11 mouse cellular contexts compared by ENCODE assay signal in the genomic region with DNA sequence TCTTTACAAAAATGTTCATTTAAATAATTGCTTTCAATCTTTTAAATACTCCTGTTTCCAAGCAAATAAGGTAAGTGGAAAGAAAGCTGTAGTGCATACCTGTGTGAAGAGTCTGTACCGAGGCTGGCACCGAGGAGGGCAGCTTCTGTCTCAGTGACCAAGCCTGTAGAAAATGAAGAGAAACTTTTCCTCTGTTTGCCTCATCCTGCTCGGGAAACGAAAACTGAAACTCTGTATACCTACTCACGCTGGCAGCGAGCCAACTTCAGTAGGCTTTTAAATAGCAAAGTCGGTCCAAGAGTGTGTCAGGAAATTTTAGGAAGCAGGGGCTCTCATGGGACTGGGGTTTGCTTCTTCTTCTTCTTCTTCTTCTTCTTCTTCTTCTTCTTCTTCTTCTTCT. TPM values are rescaled to one million over a fixed set of nuclear protein-coding genes. Genes with fewer than 3 reads are reported as not detected.
A peak's percentile ranks its signal among the peaks of the same experiment; 100 is the strongest.
DNase-seq lines count a peak whose midpoint lies in the region; ATAC-seq and TF ChIP-seq lines count a peak whose summit lies in the region.
"Had no signal": no experiment of that assay in that cellular context is flagged by ENCODE, and none has a peak within 500 bp of the region (broad histone marks: within the 10 kb centered on the region; RNA-seq: fewer than 3 reads in every experiment).

A gene (minus strand): TSS at position 224 of the 400 bp plus-strand sequence.

- TF ChIP-seq CTCF in MEL (IDR thresholded peaks at IDR 0.05 in 2 of 3, conservative IDR thresholded peaks at IDR 0.05 in 1 of 3; ENCODE audit: control insufficient read depth in 1 of 3, insufficient read depth in 1 of 3, low read depth in 2 of 3, low read length in 3 of 3, poor library complexity in 1 of 3, severe bottlenecking in 1 of 3), result no peak
- TF ChIP-seq CTCF in thymus, adult 2 months (IDR thresholded peaks at IDR 0.05; ENCODE audit: borderline replicate concordance, control insufficient read depth, extremely low read depth, insufficient read depth, low read length, poor library complexity), result no peak

- no peak for TF ChIP-seq RAD21 in MEL (IDR thresholded peaks at IDR 0.05; ENCODE audit: low read depth, low read length)

- DNase-seq in heart, embryonic 10.5 days (ENCODE audit: low spot score), result no peak
- DNase-seq in MEL (ENCODE audit: low read depth, low spot score), result peak; percentile 5
- DNase-seq in thymus, adult 2 months, result no peak

- no peaks in the 10 kb centered on the region; the same call in 1 of the 2 replicates for H3K4me1 ChIP-seq in heart, embryonic 15.5 days (replicated peaks)
- no peaks in the 10 kb centered on the region for H3K4me1 ChIP-seq in heart, embryonic 10.5 days
- H3K4me1 ChIP-seq in MEL (ENCODE audit: control insufficient read depth in 1 of 2, insufficient read depth in 2 of 2, low read length in 2 of 2), result no peaks in the 10 kb centered on the region
- no peaks in the 10 kb centered on the region; the same call in 1 of the 2 replicates for H3K4me1 ChIP-seq in heart, embryonic 16.5 days (ENCODE audit: control insufficient read depth, insufficient read depth, low read length)
- no peaks in the 10 kb centered on the region for H3K4me1 ChIP-seq in lung, embryonic 15.5 days
- no peaks in the 10 kb centered on the region for H3K4me1 ChIP-seq in thymus, adult 2 months (replicated peaks; ENCODE audit: control insufficient read depth, insufficient read depth, low read length)
- H3K4me1 ChIP-seq in forebrain, embryonic 13.5 days, result no peaks in the 10 kb centered on the region
- no peaks in the 10 kb centered on the region for H3K4me1 ChIP-seq in midbrain, embryonic 15.5 days
- H3K4me1 ChIP-seq: embryonic facial prominence, embryonic 15.5 days; stomach, embryonic 15.5 days had no signal

- no peaks in the 10 kb centered on the region for H3K79me2 ChIP-seq in MEL (ENCODE audit: control insufficient read depth, insufficient read depth, low read length, poor library complexity)

- WGBS in heart, embryonic 15.5 days, result 38% methylated on average over 7 of the region's 7 CpGs
- WGBS in heart, embryonic 10.5 days, result 76% methylated on average over 7 of the region's 7 CpGs
- WGBS in heart, embryonic 16.5 days, result 32% methylated on average over 7 of the region's 7 CpGs
- WGBS in lung, embryonic 15.5 days, result 21% methylated on average over 7 of the region's 7 CpGs
- 5% methylated on average over 7 of the region's 7 CpGs for WGBS in thymus, adult 2 months
- WGBS in forebrain, embryonic 13.5 days, result 72% methylated on average over 7 of the region's 7 CpGs
- WGBS in midbrain, embryonic 15.5 days, result 73% methylated on average over 7 of the region's 7 CpGs

- H3K27ac ChIP-seq in heart, embryonic 15.5 days, result no peak within 1 kb of the TSS
- H3K27ac ChIP-seq in heart, embryonic 10.5 days, result no peak within 1 kb of the TSS
- no peak within 1 kb of the TSS for H3K27ac ChIP-seq in MEL (ENCODE audit: control insufficient read depth, low read depth, low read length)
- no peak within 1 kb of the TSS for H3K27ac ChIP-seq in heart, embryonic 16.5 days (ENCODE audit: low read length)
- H3K27ac ChIP-seq in lung, embryonic 15.5 days, result peak within 1 kb of the TSS; percentile 1; the same call in 1 of the 2 replicates
- H3K27ac ChIP-seq in thymus, adult 2 months (ENCODE audit: control insufficient read depth, insufficient read depth, low read length), result no peak within 1 kb of the TSS
- H3K27ac ChIP-seq in forebrain, embryonic 13.5 days, result no peak within 1 kb of the TSS
- no peak within 1 kb of the TSS for H3K27ac ChIP-seq in midbrain, embryonic 15.5 days
- H3K27ac ChIP-seq: embryonic facial prominence, embryonic 15.5 days; stomach, embryonic 15.5 days had no signal

- no peak for ATAC-seq in heart, embryonic 15.5 days (replicated peaks; ENCODE audit: insufficient number of reproducible peaks, insufficient read depth, low FRiP score, low read depth)
- ATAC-seq in heart, embryonic 16.5 days (replicated peaks; ENCODE audit: extremely low read depth, insufficient read depth, low FRiP score), result no peak
- ATAC-seq in lung, embryonic 15.5 days (ENCODE audit: borderline replicate concordance, extremely low read depth, low FRiP score, low TSS enrichment), result no peak
- ATAC-seq in forebrain, embryonic 13.5 days, result no peak
- no peak for ATAC-seq in midbrain, embryonic 15.5 days (replicated peaks)

- no peaks in the 10 kb centered on the region for H3K27me3 ChIP-seq in heart, embryonic 15.5 days
- H3K27me3 ChIP-seq in heart, embryonic 10.5 days (ENCODE audit: insufficient read depth, poor library complexity, severe bottlenecking), result no peaks in the 10 kb centered on the region
- H3K27me3 ChIP-seq in MEL (ENCODE audit: control insufficient read depth in 1 of 2, insufficient read depth in 2 of 2, low read length in 2 of 2), result no peaks in the 10 kb centered on the region
- H3K27me3 ChIP-seq in heart, embryonic 16.5 days (ENCODE audit: control insufficient read depth, insufficient read depth, low read length), result no peaks in the 10 kb centered on the region
- H3K27me3 ChIP-seq in lung, embryonic 15.5 days, result no peaks in the 10 kb centered on the region
- H3K27me3 ChIP-seq in thymus, adult 2 months (ENCODE audit: control insufficient read depth, insufficient read depth, low read length), result no peaks in the 10 kb centered on the region
- H3K27me3 ChIP-seq in forebrain, embryonic 13.5 days, result no peaks in the 10 kb centered on the region
- H3K27me3 ChIP-seq in midbrain, embryonic 15.5 days (replicated peaks), result no peaks in the 10 kb centered on the region
- H3K27me3 ChIP-seq: embryonic facial prominence, embryonic 15.5 days; stomach, embryonic 15.5 days had no signal

- peak within 1 kb of the TSS; percentile 52 for H3K4me2 ChIP-seq in heart, embryonic 15.5 days
- peak within 1 kb of the TSS; percentile 42 for H3K4me2 ChIP-seq in heart, embryonic 16.5 days (ENCODE audit: low read depth, low read length)
- H3K4me2 ChIP-seq in lung, embryonic 15.5 days, result peak within 1 kb of the TSS; percentile 23
- H3K4me2 ChIP-seq in forebrain, embryonic 13.5 days, result no peak within 1 kb of the TSS
- no peak within 1 kb of the TSS for H3K4me2 ChIP-seq in midbrain, embryonic 15.5 days
- H3K4me2 ChIP-seq: embryonic facial prominence, embryonic 15.5 days; stomach, embryonic 15.5 days had no signal

- peak within 1 kb of the TSS; percentile 29 for H3K4me3 ChIP-seq in heart, embryonic 15.5 days
- H3K4me3 ChIP-seq in heart, embryonic 10.5 days, result no peak within 1 kb of the TSS
- H3K4me3 ChIP-seq in MEL (ENCODE audit: control insufficient read depth in 1 of 2, insufficient read depth in 1 of 2, low read depth in 2 of 2, low read length in 2 of 2), result peak within 1 kb of the TSS in 1 of 2 experiments; percentile 26; a peak in 1 of 4 replicates
- peak within 1 kb of the TSS; percentile 20 for H3K4me3 ChIP-seq in heart, embryonic 16.5 days (ENCODE audit: low read length)
- peak within 1 kb of the TSS; percentile 11 for H3K4me3 ChIP-seq in lung, embryonic 15.5 days
- H3K4me3 ChIP-seq in thymus, adult 2 months (ENCODE audit: control insufficient read depth, insufficient read depth, low read length), result no peak within 1 kb of the TSS
- no peak within 1 kb of the TSS for H3K4me3 ChIP-seq in forebrain, embryonic 13.5 days
- H3K4me3 ChIP-seq in midbrain, embryonic 15.5 days, result no peak within 1 kb of the TSS
- H3K4me3 ChIP-seq: embryonic facial prominence, embryonic 15.5 days; stomach, embryonic 15.5 days had no signal

- no peak for TF ChIP-seq POLR2A in MEL (IDR thresholded peaks at IDR 0.05; ENCODE audit: control insufficient read depth in 1 of 2, insufficient read depth in 1 of 2, low read depth in 1 of 2, low read length in 2 of 2, poor library complexity in 1 of 2)
- no peak for TF ChIP-seq POLR2A in thymus, adult 2 months (IDR thresholded peaks at IDR 0.05; ENCODE audit: control insufficient read depth, extremely low read depth, insufficient read depth, low read length, poor library complexity)

- H3K9ac ChIP-seq in heart, embryonic 15.5 days, result no peak within 1 kb of the TSS
- H3K9ac ChIP-seq in MEL (ENCODE audit: control insufficient read depth, low read depth, low read length, poor library complexity, severe bottlenecking), result no peak within 1 kb of the TSS
- no peak within 1 kb of the TSS for H3K9ac ChIP-seq in heart, embryonic 16.5 days (ENCODE audit: low read length)
- H3K9ac ChIP-seq in lung, embryonic 15.5 days, result no peak within 1 kb of the TSS
- H3K9ac ChIP-seq in forebrain, embryonic 13.5 days, result no peak within 1 kb of the TSS
- H3K9ac ChIP-seq in midbrain, embryonic 15.5 days, result no peak within 1 kb of the TSS
- H3K9ac ChIP-seq: embryonic facial prominence, embryonic 15.5 days; stomach, embryonic 15.5 days had no signal

- TF ChIP-seq EP300 in MEL (IDR thresholded peaks at IDR 0.05; ENCODE audit: low read depth in 1 of 2, low read length in 2 of 2), result no peak

- no peaks in the 10 kb centered on the region for H3K9me3 ChIP-seq in heart, embryonic 15.5 days (replicated peaks)
- no peaks in the 10 kb centered on the region for H3K9me3 ChIP-seq in heart, embryonic 10.5 days
- no peaks in the 10 kb centered on the region for H3K9me3 ChIP-seq in MEL (replicated peaks; ENCODE audit: insufficient read depth, low read length)
- H3K9me3 ChIP-seq in heart, embryonic 16.5 days (replicated peaks; ENCODE audit: control insufficient read depth, low read length), result no peaks in the 10 kb centered on the region; the same call in 1 of the 2 replicates
- H3K9me3 ChIP-seq in lung, embryonic 15.5 days, result no peaks in the 10 kb centered on the region
- H3K9me3 ChIP-seq in forebrain, embryonic 13.5 days (replicated peaks), result no peaks in the 10 kb centered on the region
- H3K9me3 ChIP-seq in midbrain, embryonic 15.5 days, result no peaks in the 10 kb centered on the region
- H3K9me3 ChIP-seq: embryonic facial prominence, embryonic 15.5 days; stomach, embryonic 15.5 days had no signal

- no peaks in the 10 kb centered on the region for H3K36me3 ChIP-seq in heart, embryonic 15.5 days
- no peaks in the 10 kb centered on the region for H3K36me3 ChIP-seq in heart, embryonic 10.5 days
- no peaks in the 10 kb centered on the region for H3K36me3 ChIP-seq in MEL (ENCODE audit: control insufficient read depth in 1 of 2, insufficient read depth in 2 of 2, low read length in 2 of 2)
- no peaks in the 10 kb centered on the region for H3K36me3 ChIP-seq in heart, embryonic 16.5 days (ENCODE audit: control insufficient read depth, insufficient read depth)
- H3K36me3 ChIP-seq in lung, embryonic 15.5 days, result no peaks in the 10 kb centered on the region
- no peaks in the 10 kb centered on the region for H3K36me3 ChIP-seq in thymus, adult 2 months (ENCODE audit: control insufficient read depth, insufficient read depth, low read length)
- no peaks in the 10 kb centered on the region for H3K36me3 ChIP-seq in forebrain, embryonic 13.5 days (ENCODE audit: poor library complexity, severe bottlenecking)
- H3K36me3 ChIP-seq in midbrain, embryonic 15.5 days (replicated peaks), result no peaks in the 10 kb centered on the region
- H3K36me3 ChIP-seq: embryonic facial prominence, embryonic 15.5 days; stomach, embryonic 15.5 days had no signal

RNA-seq across cellular contexts. Expression of the gene that starts here (rescaled TPM):
- 0.67 and 1.4 TPM in 2 replicates for polyA plus RNA-seq in heart, embryonic 15.5 days (2015; fragmentation: Nextera tagmentation; extraction: Ambion mirVana)
- polyA plus RNA-seq in heart, embryonic 10.5 days (2016; fragmentation: Nextera tagmentation; extraction: Ambion mirVana), result 0.11 TPM in 1 of 2 replicates, not detected in the other
- not detected in 2 replicates for total RNA-seq in MEL (2012; rRNA removed)
- polyA plus RNA-seq in MEL (2012; ENCODE audit: insufficient read depth in 1 of 2, insufficient read length in 2 of 2, low read depth in 1 of 2, low replicate concordance in 2 of 2, missing spikeins in 1 of 2), result not detected
- 1.4 and 3.0 TPM in 2 replicates for polyA plus RNA-seq in heart, embryonic 16.5 days (2015; fragmentation: Nextera tagmentation; extraction: Ambion mirVana)
- 0.92 and 1.5 TPM in 2 replicates for polyA plus RNA-seq in lung, embryonic 15.5 days (2015; fragmentation: Nextera tagmentation; extraction: Ambion mirVana)
- polyA plus RNA-seq in thymus, adult 2 months (2012; rRNA removed), result 5.7 and 7.5 TPM in 2 replicates
- 0.06 TPM in 1 of 2 replicates, not detected in the other for polyA plus RNA-seq in forebrain, embryonic 13.5 days (2015; fragmentation: Nextera tagmentation; extraction: Ambion mirVana)
- 0.28 and 0.60 TPM in 2 replicates for polyA plus RNA-seq in midbrain, embryonic 15.5 days (2015; fragmentation: Nextera tagmentation; extraction: Ambion mirVana)
- total RNA-seq: layer of hippocampus, postnatal 25 days had no signal

Comparison
In these comparisons a context has a peak if more than half of its experiments do, and no peak if none do; other contexts are left out.
1. H3K4me3 ChIP-seq: peak in heart, embryonic 15.5 days (single experiment), heart, embryonic 16.5 days (single experiment) and lung, embryonic 15.5 days (single experiment); none in heart, embryonic 10.5 days (single experiment), thymus, adult 2 months (single experiment), forebrain, embryonic 13.5 days (single experiment) and midbrain, embryonic 15.5 days (single experiment).
2. Peak in DNase-seq in MEL; RNA of the gene not detected or under 1 TPM.
3. H3K4me2 ChIP-seq: peak in heart, embryonic 15.5 days (single experiment), heart, embryonic 16.5 days (single experiment) and lung, embryonic 15.5 days (single experiment); none in forebrain, embryonic 13.5 days (single experiment) and midbrain, embryonic 15.5 days (single experiment).